Mouse (Mus musculus) G1E (cell line): ENCODE results near the gene Gm36210. TPM values are rescaled to one million over a fixed set of nuclear protein-coding genes. Genes with fewer than 3 reads are reported as not detected.

Source experiments
- ATAC-seq: 2 replicates; pipeline ENCODE4 v1.8.0; 2016; ENCODE audit warnings: mild to moderate bottlenecking; ENCODE audit not compliant: insufficient number of reproducible peaks, poor library complexity, low FRiP score, severe bottlenecking; ENCODE audit errors: extremely low read depth
- DNase-seq: peaks from one replicate; pipeline ENCODE4 v3.0.0; 2012; ENCODE audit warnings: low spot score
- H3K27me3 ChIP-seq: 2 replicates; pipeline ENCODE4 v1.6.1; 2012; ENCODE audit warnings: mild to moderate bottlenecking, low read length, inconsistent platforms; ENCODE audit not compliant: insufficient read depth
- H3K36me3 ChIP-seq: replicated peaks from 2 replicates; pipeline ENCODE3; 2012; ENCODE audit warnings: mild to moderate bottlenecking, inconsistent platforms
- H3K4me1 ChIP-seq: 2 replicates; pipeline ENCODE4 v1.6.1; 2012; ENCODE audit warnings: low read depth, low read length, inconsistent platforms, mixed read lengths; ENCODE audit not compliant: insufficient read depth
- H3K4me3 ChIP-seq: 2 replicates; pipeline ENCODE4 v1.5.1; 2012; ENCODE audit warnings: low read depth, mild to moderate bottlenecking, inconsistent platforms, low read length, moderate library complexity, mixed read lengths
- H3K9me3 ChIP-seq: replicated peaks from 2 replicates; pipeline ENCODE4 v1.6.1; 2012; ENCODE audit warnings: inconsistent platforms
- CTCF ChIP-seq: IDR thresholded peaks from 2 replicates; pipeline ENCODE4 v1.5.1; 2012; ENCODE audit warnings: low read depth, low read length, inconsistent platforms, mixed read lengths
- GATA1 ChIP-seq: IDR thresholded peaks from 2 replicates; pipeline ENCODE4 v1.6.1; 2012; ENCODE audit warnings: borderline replicate concordance, low read length, inconsistent platforms, mixed read lengths
- GATA2 ChIP-seq: IDR thresholded peaks from 2 replicates; pipeline ENCODE4 v1.6.1; 2012; ENCODE audit warnings: low read depth, low read length, inconsistent platforms, borderline replicate concordance
- POLR2AphosphoS5 ChIP-seq: IDR thresholded peaks from 2 replicates; pipeline ENCODE4 v1.6.1; 2012; ENCODE audit warnings: low read depth, low read length, inconsistent platforms; ENCODE audit not compliant: insufficient replicate concordance
- TAL1 ChIP-seq: conservative IDR thresholded peaks from 2 replicates; pipeline ENCODE4 v1.6.1; 2012; ENCODE audit warnings: low read depth, low read length, inconsistent platforms, mixed read lengths
- polyA plus RNA-seq: library from polyadenylated mRNA; stranded (reverse); fragments of >175 nt; gene quantifications from 2 replicates; pipeline ENCODE4 v1.2.3, GENCODE M21; 2012
- total RNA-seq, 2 experiments: library from RNA; stranded (forward) in 1 of 2; stranded (reverse) in 1 of 2; fragments of 200-1000 nt in 1 of 2; fragments of >200 nt in 1 of 2; fragmentation: Nextera tagmentation in 1 of 2; gene quantifications; 2 replicates each; pipeline ENCODE4 v1.2.3; 2014 to 2017

Gm36210 gene
- total and polyA plus RNA-seq, 3 experiments = not detected

GRCm38 (mm10) chr7:4928323-4928722 lies 22.0 kb upstream of the Gm36210 start:
- Histone ChIP-seq H3K9me3 (no peaks in the 10 kb centered on the region), H3K4me3 (no peak overlapping the region), H3K27me3 (peaks cover 63% of the 10 kb centered on the region), H3K36me3 (no peaks in the 10 kb centered on the region), H3K4me1 (peaks cover 6% of the 10 kb centered on the region; the same call in 1 of the 2 replicates)
- no peak for DNase-seq
- ATAC-seq = no peak
- TF ChIP-seq TAL1 (no peak), POLR2AphosphoS5 (no peak), CTCF (no peak), GATA2 (no peak), GATA1 (no peak)

DNA sequence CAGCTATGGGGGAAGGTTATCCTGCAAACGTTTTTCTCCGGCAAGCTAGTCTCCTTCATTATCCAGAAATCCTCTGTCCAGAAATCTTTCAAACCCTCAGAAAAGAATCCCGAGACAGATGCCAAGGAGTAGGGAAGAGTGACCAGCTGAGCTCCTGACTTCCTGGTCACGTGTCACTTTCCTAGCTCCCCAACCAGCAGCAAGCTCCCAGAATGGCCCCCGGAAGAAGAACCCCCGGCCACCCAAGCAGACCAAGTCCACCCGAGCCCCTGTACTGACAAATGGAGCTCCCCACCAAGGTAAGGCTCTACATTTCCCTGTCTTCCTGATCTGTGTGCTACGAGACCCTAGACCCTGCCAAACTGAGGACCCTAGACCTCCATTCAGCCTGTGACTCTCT lies 21.4 kb upstream of the Gm36210 start:
- Histone ChIP-seq H3K4me3 (no peak overlapping the region), H3K27me3 (peaks cover 57% of the 10 kb centered on the region), H3K9me3 (no peaks in the 10 kb centered on the region), H3K4me1 (peaks cover 11% of the 10 kb centered on the region), H3K36me3 (no peaks in the 10 kb centered on the region)
- TF ChIP-seq POLR2AphosphoS5 (no peak), TAL1 (no peak), GATA1 (no peak), GATA2 (no peak), CTCF (no peak)
- no peak for ATAC-seq
- no peak for DNase-seq

DNA sequence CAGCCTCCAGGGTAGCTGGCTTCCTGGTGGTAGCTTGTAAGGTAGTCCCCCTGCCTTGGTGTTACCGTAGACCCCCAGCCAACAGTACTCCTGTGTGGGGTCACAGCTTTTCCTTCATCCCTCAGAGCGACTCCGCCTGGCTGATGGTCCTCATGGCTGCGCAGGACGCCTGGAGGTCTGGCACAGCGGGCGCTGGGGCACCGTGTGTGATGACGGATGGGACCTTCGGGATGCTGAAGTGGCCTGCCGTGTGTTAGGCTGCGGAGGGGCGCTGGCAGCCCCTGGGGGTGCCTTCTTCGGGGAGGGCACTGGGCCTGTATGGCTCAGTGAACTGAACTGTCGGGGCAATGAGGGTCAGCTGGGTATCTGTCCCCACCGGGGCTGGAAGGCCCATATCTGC lies 20.5 kb upstream of the Gm36210 start:
- TF ChIP-seq GATA2 = no peak
- TF ChIP-seq GATA1 = no peak
- no peak for TF ChIP-seq CTCF
- TF ChIP-seq POLR2AphosphoS5 = no peak
- no peak for TF ChIP-seq TAL1
- Histone ChIP-seq H3K9me3 (no peaks in the 10 kb centered on the region), H3K4me1 (peaks cover 15% of the 10 kb centered on the region), H3K4me3 (no peak overlapping the region), H3K27me3 (peaks cover 56% of the 10 kb centered on the region), H3K36me3 (no peaks in the 10 kb centered on the region)
- DNase-seq = no peak
- no peak for ATAC-seq

DNA sequence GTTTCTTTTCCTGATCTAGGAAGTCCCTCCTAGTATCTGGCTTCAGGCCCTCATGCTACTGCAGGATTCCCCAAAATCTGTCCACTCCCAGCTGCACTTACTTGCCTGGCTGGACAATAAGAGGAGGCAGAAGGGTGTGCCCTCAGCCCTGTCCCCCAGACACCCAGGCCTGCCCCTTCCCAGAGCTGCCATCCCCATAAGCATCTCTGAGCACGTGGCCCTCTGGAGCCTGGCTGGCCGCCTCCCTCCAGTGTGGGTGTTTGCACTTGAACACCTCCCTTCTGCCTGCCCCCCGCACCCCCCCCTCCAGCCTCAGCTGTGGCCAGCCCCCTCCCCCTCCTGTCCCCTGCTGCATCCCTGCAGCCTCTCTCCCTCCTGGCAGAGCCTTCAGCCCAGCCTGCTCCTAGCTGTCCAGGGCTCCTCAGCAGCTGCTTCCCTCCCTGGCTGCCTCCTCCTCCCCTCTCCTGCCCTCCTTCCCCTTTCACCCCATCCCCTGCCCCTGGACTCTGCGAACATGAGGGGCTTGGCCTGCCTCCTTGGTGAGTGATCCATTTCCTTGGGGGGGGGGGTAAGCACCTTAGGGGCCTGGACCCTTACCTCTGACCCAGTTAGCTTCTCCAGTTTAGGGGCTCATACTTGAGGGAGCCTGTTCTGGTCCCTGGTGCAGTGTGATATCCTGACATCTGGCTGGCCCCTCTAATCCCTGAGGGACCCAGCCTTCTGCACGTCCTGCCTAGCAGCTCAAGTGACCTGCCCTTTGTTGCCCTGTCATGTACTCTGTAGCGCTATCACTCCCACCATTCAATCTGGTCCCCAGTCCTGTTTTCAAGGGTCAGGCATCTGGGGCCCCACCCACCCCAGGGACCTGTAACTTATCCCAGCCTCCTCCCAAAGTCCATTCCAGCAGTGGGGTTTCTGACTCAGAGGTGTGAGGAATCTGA lies 19.4 kb upstream of the Gm36210 start, which contains the start of gene Ssc5d:
Ssc5d (plus strand) TSS at position 345 of the 941 bp plus-strand sequence.
- Histone ChIP-seq H3K9me3 (no peaks in the 10 kb centered on the region), H3K27me3 (peaks cover 51% of the 10 kb centered on the region), H3K36me3 (peaks cover 10% of the 10 kb centered on the region), H3K4me1 (peaks cover 21% of the 10 kb centered on the region), H3K4me3 (no peak within 1 kb of the TSS)
- TF ChIP-seq POLR2AphosphoS5 (no peak), GATA2 (no peak), GATA1 (no peak), TAL1 (no peak), CTCF (no peak)
- no peak for DNase-seq
- no peak for ATAC-seq

- TF ChIP-seq POLR2AphosphoS5 = no peak
- no peak for TF ChIP-seq CTCF
- no peak for TF ChIP-seq GATA1
- TF ChIP-seq TAL1 = no peak
- no peak for TF ChIP-seq GATA2
- peaks cover 23% of the 10 kb centered on the region for H3K4me1 ChIP-seq
- H3K9me3 ChIP-seq = 0 out of 2 replicates have a peak, but pooled peaks cover 3% of the 10 kb centered on the region
- peaks cover 18% of the 10 kb centered on the region for H3K36me3 ChIP-seq
- peaks cover 46% of the 10 kb centered on the region for H3K27me3 ChIP-seq
- ATAC-seq (no peak), DNase-seq (no peak)
- H3K4me3 ChIP-seq = no peak overlapping the region
Measured at GRCm38 (mm10) chr7:4924891-4925301, 18.6 kb upstream of the Gm36210 start.

GRCm38 (mm10) chr7:4924483-4924882 lies 18.2 kb upstream of the Gm36210 start:
- ATAC-seq (no peak), DNase-seq (no peak)
- TF ChIP-seq POLR2AphosphoS5 (no peak), GATA2 (no peak), CTCF (no peak), GATA1 (no peak), TAL1 (no peak)
- H3K36me3 ChIP-seq = peaks cover 22% of the 10 kb centered on the region
- H3K27me3 ChIP-seq = peaks cover 43% of the 10 kb centered on the region
- H3K9me3 ChIP-seq = peaks cover 6% of the 10 kb centered on the region; the same call in 1 of the 2 replicates
- peaks cover 27% of the 10 kb centered on the region for H3K4me1 ChIP-seq
- no peak overlapping the region for H3K4me3 ChIP-seq
